Mouse (Mus musculus) left cerebral cortex, postnatal 36 days (tissue): Measurements from ENCODE around the gene Eva1b. TPM values are rescaled to one million over a fixed set of nuclear protein-coding genes. Genes with fewer than 3 reads are reported as not detected.

Experiments used
- DNase-seq, 2 experiments: peaks; one replicate each; pipeline ENCODE4 v3.0.0; 2021 to 2022; ENCODE audit warnings: low spot score in 2 of 2, mixed read lengths in 1 of 2
- intact Hi-C: fragments of 180-260 bp; cut with DNase I; formaldehyde crosslinking; loops from one replicate; pipeline ENCODE4 v1.15.1; 2025
- total RNA-seq, 2 experiments: library from RNA; stranded (reverse); gene quantifications; 2 replicates each; pipeline ENCODE4 v1.2.3; 2021

The Eva1b gene
- total RNA-seq: 1 to 10 TPM; 3.0 to 3.8 TPM

GRCm38 (mm10) chr4:126147533-126148160, at the start of gene Eva1b:
Gene Eva1b, plus strand, starts transcription at chr4:126147744.
- intact Hi-C loops: no loop called here
- DNase-seq: no peak

GRCm38 (mm10) chr4:126099365-126099764, 48.2 kb upstream of the Eva1b start:
- intact Hi-C loops: no loop called here
- DNase-seq: no peak

- no peak for DNase-seq
- intact Hi-C loops: no loop called here
Observed at GRCm38 (mm10) chr4:126100764-126101163, 46.8 kb upstream of the Eva1b start.

- DNase-seq: peak; percentile 51
- intact Hi-C loops: no loop called here
Observed at GRCm38 (mm10) chr4:126102061-126102841, 45.3 kb upstream of the Eva1b start.

GRCm38 (mm10) chr4:126103057-126103581, 44.4 kb upstream of the Eva1b start:
- intact Hi-C loops: no loop called here
- DNase-seq: peak; percentile 84 to 86

GRCm38 (mm10) chr4:126103590-126104068, 43.9 kb upstream of the Eva1b start, which contains the start of gene Stk40:
Gene Stk40, plus strand, starts transcription at chr4:126103957.
- intact Hi-C loops: no loop called here
- peak; percentile 93 to 94 for DNase-seq

- peak; percentile 31 to 48 for DNase-seq
- intact Hi-C loops: no loop called here
Observed at GRCm38 (mm10) chr4:126104261-126105075, 43.1 kb upstream of the Eva1b start.

GRCm38 (mm10) chr4:126105131-126105783, 42.3 kb upstream of the Eva1b start:
- no peak for DNase-seq
- intact Hi-C loops: no loop called here

- intact Hi-C loops: no loop called here
- DNase-seq: no peak
Observed at GRCm38 (mm10) chr4:126108061-126108740, 39.3 kb upstream of the Eva1b start.

- intact Hi-C loops: no loop called here
- no peak for DNase-seq
Observed at GRCm38 (mm10) chr4:126109613-126110373, 37.8 kb upstream of the Eva1b start.

- intact Hi-C loops: no loop called here
- DNase-seq: peak; percentile 85
Observed at GRCm38 (mm10) chr4:126110374-126111152, 37.0 kb upstream of the Eva1b start.

- DNase-seq: no peak
- intact Hi-C loops: no loop called here
Observed at GRCm38 (mm10) chr4:126111153-126111549, 36.4 kb upstream of the Eva1b start.

GRCm38 (mm10) chr4:126113243-126113642, 34.3 kb upstream of the Eva1b start:
- intact Hi-C loops: no loop called here
- no peak for DNase-seq

GRCm38 (mm10) chr4:126113943-126114342, 33.6 kb upstream of the Eva1b start:
- intact Hi-C loops: loop anchor here (2.0 kb wide), 1 partner anchor 27 kb away; no protein-coding TSS in a partner anchor
- no peak for DNase-seq

GRCm38 (mm10) chr4:126115411-126115810, 32.1 kb upstream of the Eva1b start:
- intact Hi-C loops: loop anchor here (2.0 kb wide), 1 partner anchor 29 kb away; no protein-coding TSS in a partner anchor

GRCm38 (mm10) chr4:126115871-126116521, 31.5 kb upstream of the Eva1b start:
- intact Hi-C loops: loop anchor here (2.0 kb wide), 1 partner anchor 29 kb away; no protein-coding TSS in a partner anchor
- DNase-seq: no peak

More at GRCm38 (mm10) chr4:126115411-126115810, 32.1 kb upstream of the Eva1b start:
- DNase-seq: no peak

- DNase-seq: no peak
- intact Hi-C loops: no loop called here
Observed at GRCm38 (mm10) chr4:126117116-126117515, 30.4 kb upstream of the Eva1b start.
